Mouse (Mus musculus) yolk sac, embryonic 10.5 days (tissue): ENCODE measurements around the gene Ccdc81.

Experiments used
- DNase-seq: peaks from one replicate; pipeline ENCODE4 v3.0.0-alpha.2; 2017; ENCODE audit warnings: low spot score

Gene Ccdc81

DNA sequence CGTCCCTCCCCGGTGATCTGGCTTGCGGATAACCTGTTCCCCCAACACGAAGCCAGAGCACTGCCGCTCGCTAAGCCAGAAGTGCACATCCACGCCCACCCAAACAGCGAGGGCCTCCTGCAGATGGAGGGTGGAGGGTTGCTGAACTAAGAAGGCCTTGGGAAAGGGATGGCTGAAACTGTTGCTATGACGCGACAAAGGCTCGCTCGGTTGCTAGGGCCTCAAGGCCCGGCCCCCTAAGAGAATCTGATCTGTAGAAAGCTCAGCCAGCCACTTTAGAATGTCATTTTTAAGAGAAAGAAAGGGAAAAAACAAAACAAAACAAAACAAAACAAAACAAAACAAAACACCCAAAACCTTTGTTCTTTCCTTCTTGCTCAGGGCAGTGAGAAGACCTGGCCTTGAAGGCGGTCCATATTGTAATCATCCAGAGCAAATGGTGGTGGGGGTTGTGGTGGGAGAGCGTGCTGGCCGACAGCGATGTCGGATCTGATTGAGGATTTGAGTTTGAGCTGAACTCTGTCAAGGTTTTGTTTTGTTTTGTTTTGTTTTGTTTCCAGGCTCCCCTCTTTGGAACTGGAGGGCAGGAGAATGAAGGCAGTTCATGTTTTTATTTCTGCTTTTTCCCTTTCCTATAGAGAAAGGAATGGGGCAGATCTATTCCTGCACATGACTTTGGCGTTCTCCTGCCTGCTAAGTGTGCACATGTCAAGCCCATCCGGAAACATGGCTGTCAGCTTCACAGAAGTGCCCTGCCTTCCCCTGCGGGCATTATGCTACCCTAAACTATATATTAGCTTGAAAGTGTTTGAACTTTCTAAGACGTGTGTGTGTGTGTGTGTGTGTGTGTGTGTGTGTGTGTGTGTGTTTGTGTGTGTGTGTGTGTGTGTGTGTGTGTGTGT lies at the start of gene Ccdc81:
Ccdc81 (minus strand) TSS at position 188 of the 902 bp plus-strand sequence.
- DNase-seq, result no peak

DNA sequence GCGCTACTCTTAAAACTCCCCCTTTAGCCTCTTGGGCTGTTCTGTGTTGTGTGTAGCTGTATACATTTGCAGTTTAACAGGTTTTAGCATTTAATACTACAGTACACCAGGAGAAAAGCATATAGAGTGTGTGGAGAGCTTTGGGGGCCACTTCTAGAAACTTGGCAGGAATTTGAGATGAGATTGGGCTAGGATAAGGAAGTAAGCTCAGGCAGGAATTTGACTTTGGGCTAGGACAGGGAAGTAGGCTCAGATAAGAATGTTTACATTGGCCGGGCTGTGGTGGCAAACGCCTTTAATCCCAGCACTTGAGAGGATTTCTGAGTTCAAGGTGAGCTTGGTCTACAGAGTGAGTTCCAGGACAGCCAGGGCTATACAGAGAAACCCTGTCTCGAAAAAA lies 46.0 kb upstream of the Ccdc81 start:
- no peak for DNase-seq

DNA sequence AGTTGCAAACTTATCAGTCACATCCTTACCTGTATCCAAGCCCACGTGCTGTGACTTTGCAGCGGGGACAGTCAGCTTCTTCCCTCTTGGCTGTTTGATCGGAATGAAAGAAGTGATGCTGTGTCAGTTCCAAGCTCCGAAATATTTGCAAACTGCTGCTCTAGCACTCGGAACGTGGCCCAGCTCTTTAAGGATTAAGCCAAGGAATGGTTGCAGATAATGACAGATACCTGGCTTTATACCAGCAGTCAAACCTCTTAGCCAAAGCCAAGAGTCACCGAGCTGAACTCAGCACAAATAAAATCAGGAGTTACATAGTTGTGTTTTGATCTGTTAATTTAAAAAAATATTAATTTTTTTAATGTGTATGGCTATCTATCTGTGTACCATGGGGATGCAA lies 44.6 kb upstream of the Ccdc81 start:
- DNase-seq, result no peak

DNA sequence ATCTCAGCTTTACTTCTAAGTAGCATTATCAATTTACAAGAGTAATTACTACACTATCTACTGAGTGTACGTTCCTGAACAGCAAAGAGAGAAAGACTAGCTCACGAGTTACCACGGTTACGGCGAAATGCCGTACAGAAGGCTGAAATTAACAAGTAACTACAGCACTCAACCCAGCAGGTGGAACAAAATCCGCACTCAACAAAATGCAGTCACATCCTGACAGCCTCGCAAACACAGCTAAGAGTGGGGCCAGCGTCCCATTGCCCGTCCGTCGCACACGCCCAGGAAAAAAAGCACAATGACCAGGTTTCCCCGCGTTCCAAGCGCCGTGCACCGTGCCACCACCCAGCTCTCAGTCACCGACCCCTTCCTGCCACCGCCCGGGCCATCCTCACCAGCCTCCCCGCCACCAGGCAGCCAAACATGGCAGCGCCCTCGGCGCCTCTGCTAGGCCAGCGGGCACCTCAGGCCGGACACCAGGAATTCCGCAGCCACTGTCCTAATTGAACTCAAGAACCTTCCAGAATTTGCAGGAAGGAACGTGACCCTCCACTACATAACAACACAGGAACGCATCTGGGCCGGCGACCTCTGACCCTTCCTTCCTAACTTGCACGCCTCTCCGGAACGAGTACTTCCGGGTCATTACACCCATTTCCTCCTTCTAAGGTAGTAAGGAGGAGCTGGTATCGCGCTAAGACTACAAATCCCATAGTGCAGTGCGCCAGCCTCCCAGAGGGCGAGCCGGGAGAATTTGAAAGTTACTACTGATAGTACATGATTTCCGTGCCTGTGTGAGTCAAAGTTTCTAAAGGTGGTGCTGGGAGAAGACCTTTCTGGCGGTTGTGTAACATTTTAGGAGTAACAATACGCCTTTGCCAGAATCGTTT lies 37.4 kb upstream of the Ccdc81 start, which contains the start of gene Hikeshi:
Hikeshi (minus strand) TSS at position 634 of the 893 bp plus-strand sequence.
- peak; percentile 96 for DNase-seq

DNA sequence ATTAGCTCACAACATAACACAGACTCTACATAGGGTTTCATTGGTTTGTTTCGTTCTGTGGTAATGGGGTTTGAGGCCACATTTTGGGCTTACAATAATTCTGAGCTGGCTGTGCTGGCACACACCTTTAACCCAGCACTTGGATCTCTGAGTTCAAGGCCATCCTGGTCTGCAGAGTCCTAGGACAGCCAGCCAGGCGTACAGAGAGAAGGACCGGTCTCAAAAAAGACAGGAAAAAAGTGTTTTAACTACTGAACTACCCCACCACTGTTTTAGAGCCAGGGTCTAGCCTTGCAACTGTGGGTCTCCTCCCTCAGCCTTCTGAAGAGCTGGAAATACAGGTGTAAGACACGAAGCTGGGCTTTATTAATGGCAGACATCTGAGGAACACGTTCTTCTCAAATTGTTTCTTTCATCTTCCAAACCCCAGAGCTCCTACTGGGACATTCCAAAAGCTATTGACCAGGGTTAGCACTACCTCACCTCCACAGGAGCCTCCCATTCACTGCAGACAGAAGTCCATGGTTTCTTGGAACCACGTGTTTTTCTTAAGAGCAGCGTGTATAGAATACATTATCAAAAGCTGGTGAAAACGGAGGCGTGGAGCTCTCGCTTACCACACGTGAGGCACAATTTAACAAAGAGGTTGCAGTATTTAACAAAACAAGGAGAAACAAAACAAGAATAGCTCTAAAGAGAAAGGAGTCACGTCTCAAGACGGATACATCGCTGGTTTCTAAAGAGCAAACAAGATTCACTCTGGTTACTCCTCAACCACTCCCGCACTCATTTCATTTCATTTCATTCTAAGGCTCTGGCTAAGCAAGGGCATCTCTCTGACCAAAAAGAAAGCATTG lies 36.3 kb upstream of the Ccdc81 start:
- no peak for DNase-seq

DNA sequence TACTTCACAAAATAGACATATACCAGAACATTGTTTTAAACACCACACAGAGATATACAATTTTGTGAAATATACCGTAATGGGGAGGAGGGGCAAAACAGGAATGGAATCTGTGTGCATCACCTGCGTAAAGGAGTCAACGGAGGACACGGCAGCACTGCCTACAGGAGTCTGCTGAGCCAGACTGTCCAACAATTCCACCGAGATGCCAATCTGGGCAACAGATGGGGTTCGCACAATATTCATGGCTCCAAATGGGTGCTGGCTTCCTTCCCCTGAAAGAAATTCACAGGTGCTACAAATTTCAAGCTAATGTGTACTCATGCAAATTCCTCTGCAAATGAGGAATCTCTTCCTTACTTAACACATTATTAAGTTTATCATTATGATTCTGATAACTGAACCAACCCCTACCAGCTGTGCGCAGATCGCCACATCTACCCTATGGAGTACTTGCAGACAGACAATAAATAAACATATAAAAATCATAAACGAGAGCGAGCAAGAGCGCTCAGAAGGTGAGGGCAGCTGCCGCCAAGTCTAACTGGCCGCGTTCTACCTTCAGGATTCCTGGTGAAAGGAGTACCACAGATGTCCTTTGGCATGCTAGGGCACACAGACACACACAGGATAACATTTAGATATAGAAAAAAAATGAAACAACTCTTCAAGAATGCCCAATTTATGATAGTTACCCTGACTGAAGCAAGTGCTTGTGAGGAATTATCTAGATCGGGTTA lies 20.2 kb upstream of the Ccdc81 start:
- no peak for DNase-seq

DNA sequence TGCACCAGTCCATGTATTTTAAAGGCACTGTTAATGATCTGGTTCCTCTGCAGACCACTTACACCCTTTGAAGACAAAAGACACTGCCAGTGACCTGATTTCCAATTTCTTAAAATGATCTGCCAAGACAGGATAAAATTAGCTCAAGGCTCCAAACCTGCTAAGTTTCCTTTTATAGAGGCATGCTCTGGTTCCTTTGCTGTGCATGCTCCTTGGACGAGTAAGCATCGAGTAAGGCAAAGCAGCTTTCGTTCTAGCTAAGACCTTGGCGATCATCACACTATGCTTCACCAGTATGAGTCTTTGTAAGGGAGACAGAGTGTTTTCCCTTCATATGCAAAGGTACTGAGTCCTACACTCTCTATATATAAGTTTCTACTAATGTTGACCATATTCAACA lies 14.3 kb upstream of the Ccdc81 start:
- no peak for DNase-seq

DNA sequence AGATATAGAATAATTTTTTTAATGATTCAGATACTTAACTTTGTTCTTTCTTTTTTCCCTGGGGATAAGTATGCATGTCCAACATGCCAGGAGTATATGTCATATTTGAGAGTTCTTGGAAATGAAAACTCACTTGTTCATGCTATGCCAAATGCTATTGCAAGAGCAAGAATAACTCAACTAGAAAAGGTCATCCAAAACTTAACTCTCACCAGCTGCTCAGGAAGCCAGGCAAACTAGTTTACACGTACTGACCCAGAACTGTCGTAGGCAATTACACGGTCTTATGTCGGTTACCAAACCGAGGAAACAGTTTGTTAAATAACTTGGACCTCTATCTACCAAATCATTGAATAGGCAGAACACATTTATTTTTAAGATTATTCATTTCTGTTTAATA lies 13.3 kb upstream of the Ccdc81 start:
- no peak for DNase-seq

DNA sequence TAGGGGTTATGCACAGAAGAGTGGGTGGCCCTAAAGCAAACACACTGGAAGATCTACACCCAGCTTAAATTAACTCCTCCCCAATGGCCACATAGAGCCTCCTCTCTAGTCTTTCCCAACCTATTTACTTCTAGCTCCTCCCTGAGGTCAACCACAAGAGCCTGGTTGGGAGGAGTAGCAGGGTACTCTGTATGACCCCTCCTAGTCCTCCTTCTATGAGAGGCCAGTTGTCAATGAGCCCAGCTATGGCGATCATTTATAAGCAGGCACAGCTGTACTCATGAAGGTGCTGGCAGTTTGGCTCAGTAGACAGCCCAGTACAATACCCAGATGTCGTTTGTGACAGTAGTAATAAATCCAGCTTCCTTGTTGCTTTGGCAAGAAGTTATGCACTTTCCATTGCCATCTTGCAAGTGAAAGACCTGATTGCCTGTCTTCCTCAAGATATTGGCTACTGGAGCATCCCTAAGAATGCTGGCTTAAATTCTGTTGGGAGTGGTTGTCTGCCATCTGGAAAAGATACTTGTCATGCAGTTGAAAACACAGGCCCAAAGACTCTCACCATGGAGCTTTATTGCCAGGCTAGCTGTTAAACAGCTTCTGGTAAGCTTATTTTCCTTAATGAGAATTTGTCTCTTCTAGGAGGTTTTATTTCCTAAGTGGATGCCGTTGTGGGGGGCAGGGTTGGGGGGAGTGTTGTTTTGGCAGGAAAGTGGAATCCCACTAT lies 10.2 kb upstream of the Ccdc81 start:
- DNase-seq, result no peak

DNA sequence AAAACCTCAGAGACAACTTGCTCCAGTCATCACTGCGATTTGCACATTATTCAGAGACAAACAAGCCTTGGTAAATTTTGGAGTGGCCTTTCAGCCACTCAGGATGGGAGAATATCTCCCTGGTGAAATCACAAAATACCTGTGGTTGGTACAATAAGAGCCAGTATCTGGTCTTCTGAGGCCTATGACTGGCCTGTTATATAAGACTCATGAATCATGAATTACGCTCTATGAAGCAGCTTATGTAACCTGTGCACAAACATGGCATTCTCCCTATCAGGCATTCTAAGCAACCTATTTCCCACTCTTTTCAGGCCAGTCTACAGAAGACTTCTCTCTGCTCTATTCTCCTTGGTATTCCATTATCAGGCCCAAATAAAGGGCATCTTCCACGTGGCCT lies 8.9 kb upstream of the Ccdc81 start:
- no peak for DNase-seq

DNA sequence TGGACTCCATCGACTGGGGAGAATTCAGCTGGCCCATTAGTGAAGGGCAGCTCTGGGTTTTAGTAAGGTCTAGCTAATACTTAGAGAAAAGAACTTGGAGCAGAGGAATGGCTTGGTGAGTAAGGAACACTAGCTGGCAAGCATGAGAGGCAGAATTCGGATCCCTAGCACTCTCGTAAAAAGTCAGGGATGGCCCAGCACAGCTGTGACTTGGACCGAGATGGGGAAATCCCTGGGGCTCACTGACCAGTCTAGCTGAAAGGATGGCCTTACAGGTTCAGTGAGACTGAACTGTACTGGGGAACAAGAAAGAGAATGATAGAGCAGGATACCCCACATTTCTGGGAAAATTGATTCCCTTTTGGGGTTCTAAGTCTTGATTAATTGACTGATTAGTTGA lies 6.3 kb upstream of the Ccdc81 start:
- no peak for DNase-seq

DNA sequence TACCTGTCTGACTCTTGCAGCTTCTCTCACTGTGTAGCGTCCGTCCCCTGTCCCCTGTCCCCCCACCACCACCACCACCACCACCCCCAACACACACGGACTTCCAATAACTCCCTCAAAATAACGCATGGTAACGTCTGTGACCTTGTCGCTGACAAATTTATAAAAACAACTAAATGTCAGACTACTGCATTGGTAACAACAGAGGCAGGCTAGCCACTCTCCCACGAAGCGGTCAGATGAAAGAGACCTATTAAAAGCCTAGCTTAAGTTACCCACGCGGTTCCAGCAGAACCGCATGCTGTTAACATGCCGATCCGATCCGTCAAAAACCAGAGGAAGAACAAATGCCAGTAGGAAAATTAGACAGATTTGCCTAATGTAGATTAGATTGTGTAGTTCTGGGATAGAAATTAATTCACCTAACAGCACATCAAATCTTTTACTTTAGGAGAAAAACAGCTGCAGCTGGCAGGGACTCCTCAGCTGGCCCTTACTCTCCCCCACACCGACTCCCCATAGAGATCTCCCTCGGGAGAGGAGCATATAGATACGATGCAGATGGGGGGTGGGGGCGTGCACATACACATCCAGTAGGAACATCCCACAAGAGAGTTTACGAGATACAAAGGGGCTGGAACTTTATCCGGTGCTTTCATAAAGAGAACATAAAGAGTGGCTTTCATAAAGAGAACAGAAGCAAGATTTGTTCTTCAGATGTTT lies 5.6 kb upstream of the Ccdc81 start:
- no peak for DNase-seq

DNA sequence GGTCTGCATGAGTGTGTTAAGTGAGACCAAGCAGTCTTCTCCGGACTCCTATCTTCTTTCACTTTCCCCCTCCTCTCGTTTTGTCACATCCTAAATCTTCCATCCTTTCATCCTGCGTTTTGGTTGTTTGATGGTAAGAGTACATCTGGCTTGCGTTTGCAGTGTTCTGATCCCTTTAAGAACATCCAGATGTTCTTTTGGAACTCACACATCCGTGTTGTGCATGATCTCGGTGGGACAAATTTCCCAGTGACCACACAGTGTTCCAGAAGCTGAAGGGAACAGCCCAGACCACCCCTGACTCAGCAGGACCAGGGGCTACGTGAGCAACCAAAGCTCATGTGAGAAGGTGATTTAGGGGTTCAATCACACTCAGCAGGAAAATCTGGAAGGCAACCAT lies 5.0 kb upstream of the Ccdc81 start:
- DNase-seq, result no peak

DNA sequence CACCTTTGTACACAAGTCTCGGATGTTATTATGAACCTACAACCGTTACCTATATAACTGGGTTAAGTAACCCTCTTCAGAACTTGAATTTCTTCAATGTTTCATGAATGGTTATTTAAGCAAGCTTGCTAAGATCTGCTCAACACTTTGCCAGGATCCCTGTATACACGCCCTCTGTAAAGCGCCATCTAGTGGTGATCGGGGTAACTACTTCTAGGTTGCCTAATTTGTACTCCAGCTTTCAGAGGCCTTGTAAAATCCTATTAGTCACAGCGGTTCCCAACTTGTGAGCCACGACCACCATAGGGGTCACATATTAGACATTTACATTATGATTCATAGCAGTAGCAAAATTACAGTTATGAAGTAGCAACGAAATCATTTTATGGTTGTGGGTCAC lies 4.5 kb upstream of the Ccdc81 start:
- DNase-seq, result peak; percentile 39

DNA sequence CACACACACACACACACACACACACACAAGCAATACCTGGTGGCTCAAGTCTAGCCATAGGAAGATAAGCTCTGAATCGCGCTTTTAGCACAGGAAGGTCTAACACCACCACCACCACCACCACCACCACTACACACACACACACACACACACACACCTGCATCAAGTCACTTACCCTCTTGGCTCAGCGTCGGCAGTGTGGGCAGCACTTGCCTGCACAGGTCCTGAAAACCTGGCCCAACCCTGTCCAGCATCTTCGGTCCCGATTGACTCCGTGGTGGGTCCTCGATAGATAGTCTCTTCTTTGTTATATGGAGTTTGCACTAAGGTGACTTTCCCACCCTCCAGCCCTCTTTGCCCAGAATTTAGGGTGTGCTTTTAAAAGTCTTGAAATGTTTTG lies 422 bp downstream of the Ccdc81 start:
- no peak for DNase-seq

DNA sequence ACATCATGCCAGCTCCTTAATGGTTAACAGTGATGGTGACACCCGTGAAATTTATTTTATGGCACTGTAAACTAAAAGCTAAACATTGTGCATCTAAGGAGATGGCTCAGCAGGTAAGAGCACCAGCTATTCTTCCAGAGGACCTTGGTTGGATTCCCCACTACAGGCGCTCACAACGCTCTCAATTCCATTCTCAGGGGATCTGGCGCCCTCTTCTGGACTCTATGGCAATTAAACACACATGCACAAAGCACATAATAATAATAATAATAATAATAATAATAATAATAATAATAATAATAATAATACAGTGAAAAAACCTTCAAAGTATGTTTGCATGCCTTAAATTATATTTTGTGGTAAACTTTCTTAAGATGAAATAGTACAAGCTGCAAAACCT lies 11.6 kb downstream of the Ccdc81 start:
- no peak for DNase-seq

DNA sequence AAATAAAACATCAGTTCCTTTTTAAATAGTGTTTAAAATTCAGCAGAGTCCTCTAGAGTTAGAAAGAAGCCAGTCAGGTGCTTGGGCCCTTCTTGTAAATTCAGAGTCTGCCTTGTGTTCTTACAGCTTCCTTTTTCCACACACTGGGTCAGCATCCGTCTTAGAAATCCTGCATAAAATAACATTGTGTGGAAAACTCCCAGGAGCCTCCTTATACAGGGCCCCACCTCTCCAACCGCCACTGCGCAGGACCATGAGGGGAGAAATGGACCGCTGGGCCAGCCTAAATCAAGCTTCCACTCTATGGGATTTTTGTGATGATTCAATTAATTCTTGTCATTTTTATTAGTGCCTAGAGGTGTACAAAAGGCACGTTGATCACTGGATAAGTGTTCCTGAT lies 12.0 kb downstream of the Ccdc81 start:
- no peak for DNase-seq

DNA sequence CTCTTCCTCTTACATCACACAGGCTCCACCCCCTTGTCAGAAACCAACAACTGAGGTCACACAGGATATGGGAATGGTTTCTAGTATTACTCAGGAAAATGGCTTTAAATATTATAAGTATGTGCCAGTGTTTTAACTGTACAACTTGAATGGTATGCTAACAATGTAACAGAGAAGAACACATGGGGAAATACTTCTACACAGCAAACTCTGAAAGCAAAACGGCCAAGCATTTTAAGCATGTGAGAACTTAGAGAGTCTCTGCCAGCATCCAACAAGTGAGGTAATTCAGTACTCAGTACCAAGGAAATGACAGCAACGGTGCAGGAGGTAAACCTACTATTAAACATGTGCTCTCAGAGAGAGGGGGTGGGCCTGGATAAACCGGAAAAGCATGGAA lies 18.9 kb downstream of the Ccdc81 start:
- DNase-seq, result no peak

DNA sequence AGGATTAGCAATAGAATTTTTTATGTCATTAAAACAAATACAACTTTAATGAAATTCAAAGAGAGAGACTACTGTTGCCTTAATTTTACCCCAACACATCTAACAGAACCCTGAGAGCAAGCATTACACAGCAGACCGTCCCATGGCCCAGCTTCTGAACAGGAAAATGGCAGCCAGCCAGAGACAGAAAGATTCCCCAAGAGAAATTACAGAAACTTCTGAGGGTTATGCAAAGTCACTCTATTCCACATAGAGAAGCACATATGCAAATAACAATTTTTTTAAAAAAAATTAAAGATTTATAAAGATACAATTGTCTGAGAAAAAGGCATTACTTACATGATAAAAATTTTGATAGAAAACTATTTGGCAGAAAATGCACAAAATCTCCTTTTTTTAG lies 23.7 kb downstream of the Ccdc81 start:
- DNase-seq, result no peak

DNA sequence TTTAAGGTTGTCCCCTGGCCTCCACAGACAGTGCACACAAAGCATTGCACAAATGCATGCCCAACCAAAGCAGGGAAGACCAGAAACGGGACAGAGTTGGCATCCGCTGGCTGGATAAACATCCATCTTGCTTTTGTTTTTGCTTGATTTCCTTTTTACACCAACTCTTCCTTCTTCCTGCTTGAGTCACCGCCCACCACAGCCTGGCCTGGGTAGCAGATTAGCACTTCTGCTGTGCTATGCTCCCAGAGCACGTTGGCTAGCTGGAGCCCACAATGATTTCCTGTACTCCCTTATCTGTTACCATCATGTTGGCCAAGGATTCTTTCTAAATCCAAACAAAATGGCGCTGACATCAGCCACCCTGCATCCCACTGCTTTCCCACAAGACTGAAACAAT lies 36.2 kb downstream of the Ccdc81 start:
- no peak for DNase-seq
